Mouse (Mus musculus): Measurements from ENCODE around the gene Calm1.
"Not testable (repeated sequence)": the region's sequence is repeated elsewhere in the genome, so short reads cannot be mapped to it uniquely, and the experiment has no call there.

Gene Calm1

DNA sequence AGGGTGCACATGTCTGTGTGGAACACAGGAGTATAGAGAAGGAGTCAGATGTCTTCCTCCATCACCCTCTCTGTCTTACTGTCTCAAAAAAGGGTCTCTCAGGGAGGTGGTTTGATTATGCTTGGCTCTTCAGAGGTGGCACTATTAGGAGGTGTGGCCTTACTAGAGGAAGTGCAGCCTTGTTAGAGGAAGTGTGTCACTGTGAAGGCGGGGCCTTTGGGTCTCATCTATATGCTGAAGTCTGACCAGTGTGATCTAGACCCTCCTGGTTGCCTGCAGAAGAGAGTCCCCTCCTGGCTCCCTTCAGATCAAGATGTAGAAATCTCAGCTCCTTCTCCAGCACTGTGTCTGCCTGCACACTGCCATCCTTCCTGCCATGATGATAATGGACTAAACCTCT is 5.1 kb upstream of the Calm1 start:
- no peak for DNase-seq (ENCODE audit: low read depth, low spot score)

DNA sequence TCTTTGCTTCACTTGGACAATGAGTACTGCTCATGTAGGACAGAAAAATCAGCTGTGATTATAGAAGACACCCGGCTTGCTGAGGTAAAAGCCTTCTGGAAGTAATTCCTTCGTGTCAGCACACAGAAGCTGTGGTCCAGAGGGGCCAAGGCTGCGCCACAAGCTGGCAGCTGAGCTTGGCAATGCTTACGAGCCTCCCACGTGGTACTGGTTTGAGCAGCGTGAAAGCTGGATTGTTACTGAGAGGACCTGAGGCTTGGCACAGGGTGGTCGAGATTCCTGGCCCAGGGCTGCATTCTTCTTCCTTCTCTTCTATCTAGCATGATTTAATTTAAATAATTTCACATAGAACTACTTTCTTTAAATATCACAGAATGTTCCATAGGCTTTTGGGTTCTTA is 2.4 kb upstream of the Calm1 start:
- DNase-seq (ENCODE audit: low read depth, low spot score) = no peak

DNA sequence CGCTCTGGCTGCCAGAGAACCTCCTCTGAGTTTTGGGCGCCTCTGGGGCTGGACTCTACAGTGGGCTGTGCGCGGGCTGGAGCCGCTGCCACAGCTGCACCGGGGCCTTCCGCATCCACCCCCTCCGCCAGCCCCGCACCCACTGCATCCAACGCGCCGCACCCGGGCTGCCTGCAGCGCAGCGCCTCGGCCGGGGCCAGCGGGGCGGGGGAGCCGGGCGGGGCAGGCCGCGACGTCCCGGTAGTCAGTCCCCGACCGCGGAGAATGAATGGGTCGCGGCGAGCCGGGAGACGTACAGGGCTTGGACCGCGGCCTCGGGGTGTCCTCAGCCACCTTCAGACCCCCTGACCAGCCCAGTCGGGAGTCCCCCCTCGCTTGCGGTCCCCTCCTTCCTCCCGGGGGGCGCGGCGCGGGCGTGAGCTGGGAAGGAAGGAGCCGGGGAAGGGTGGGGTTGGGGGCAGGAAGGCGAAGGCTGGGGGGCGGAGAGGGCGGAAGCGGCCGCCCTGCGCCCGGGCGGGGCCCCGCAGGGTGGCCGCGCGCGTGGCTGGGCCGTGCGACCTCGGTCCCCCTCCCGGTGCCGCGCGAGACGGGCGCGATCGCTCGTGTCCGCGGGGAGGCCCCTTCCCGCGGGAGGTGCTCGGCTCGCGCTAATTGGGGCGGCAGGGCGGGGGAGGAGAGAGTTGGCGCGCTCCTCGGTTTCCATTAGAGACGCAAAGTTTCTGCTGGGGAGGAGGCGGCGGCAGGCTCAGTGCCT is 833 bp downstream of the Calm1 start:
- peak; percentile 45 for DNase-seq (ENCODE audit: low read depth, low spot score)

DNA sequence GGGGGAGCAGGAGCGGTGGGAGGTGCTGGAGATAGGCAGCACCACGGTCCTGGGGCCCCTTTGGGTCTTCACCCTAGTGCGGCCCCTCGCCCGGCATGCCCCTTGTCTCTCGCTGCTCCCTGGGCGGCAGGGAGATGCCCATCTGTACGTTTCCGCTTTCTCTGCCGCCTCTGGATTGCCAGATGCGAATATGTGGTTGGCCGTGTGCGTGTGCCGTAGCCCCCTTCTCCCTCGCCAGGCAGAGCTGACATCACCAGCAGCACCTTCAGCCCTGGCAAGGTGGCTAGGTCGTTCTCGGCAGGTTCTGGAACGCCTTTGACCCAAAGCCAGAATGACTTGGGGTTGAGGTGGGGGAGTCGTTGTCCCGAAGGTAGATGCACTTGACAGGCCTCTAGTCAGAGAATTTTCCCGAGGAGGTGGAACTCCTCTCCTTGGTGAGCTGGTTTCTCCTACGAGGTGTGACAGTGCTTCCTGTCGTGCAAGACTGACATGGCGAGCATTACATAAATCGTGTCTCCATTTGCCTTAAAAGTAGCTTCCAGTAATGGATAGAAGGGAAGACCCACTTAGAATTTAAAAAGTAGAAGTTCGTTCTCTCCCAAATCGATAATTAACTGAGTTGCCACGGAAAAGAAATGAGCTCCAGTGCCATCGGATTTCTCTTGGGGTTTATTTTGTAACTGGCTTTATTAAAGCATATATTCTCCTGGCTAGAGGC is 1.6 kb downstream of the Calm1 start:
- DNase-seq (ENCODE audit: low read depth, low spot score) = peak; percentile 45

DNA sequence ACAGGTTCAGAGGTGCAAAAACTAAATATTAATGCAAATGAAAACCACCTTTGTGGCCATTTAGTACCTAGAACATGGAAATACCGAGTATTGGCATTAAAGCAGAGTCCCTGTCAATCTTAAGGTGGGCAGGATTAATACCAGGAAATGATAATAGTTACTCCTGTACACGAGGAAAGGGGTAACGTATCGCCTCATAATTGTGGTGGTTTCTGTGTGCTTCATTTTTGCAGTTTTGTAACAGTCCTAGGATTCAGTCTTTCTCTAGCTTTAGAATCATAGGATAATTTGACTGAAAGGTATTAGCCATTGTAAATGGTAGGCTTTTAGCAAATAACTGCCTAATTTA is 2.1 kb downstream of the Calm1 start:
- DNase-seq (ENCODE audit: low read depth, low spot score) = no peak

DNA sequence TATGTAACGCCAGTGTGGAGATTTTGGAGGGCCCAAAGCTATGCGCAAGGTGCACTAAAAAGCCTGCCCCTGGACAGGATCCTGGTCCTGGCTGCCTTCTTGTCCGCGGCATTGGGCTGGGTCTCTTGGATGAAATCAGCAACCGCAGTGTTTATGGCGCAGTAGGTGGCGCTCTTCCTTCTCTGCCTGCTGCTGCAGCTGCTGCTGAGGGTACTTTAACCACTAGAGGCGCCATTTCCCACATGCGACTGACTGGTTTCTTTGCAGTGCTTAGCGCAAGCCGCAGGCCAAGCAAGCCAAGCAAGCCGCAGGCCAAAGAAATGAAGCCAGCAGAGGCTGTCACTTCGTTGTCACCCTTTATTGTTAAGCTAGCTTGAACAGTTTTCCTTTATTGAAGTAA is 2.6 kb downstream of the Calm1 start:
- peak; percentile 98 for DNase-seq (ENCODE audit: low read depth, low spot score)

DNA sequence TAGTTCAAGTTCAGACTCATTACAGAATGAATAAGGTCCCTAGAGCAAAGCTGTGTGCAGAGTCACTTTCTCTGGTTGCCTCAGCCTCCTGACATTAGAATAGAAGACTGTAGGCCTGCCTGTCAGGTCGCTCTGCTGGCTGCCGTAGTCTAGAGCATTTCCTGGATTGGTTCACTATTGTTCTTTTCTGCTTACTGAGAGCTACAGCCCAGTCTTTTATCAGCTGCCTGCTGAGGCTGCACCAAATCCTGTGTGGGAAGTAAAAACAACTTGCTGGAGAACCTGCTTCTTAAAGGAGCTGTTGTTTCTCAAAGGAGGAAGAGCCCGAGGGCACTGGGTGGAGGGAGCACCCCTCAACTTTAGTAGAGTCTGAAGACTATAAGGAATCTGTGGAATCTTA is 4.5 kb downstream of the Calm1 start:
- DNase-seq (ENCODE audit: low read depth, low spot score) = no peak

DNA sequence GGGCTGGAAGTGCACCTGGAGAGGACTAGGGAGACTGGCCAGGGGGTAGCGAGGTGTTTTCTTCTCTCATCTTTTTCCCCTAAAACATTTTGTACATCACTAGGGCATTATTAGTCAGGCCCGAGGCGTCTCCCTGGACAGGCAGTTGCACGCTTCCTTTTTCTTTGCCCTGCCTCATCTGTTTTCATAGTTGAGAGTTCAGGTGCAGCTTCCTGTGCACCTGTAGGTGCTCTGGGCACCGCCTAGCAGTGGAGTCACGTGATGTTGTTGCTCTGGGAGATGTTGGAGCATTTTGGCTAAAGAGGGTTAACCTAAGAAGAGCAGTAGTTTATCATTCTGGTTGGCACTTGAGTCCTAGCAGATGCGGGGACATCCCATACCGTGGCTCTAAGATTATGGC is 5.9 kb downstream of the Calm1 start:
- no peak for DNase-seq (ENCODE audit: low read depth, low spot score)

DNA sequence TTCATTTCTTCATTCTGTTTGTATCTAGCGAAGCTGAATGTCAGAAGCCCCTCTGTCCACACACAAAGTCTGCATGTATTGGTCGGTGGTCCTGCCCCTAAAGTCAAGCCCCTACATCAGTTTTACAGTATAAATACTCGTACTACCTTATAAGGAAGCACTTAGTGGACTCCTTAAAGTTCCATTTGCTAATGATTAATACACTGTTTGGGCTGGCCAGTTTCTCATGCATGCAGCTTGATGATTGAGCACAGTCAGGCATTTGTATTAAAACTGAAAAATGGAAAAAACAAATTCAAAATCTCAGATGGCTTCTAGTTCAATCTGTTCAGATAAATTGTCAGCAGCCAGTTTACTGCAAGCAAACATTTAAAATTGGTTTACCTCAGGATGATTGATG is 7.3 kb downstream of the Calm1 start:
- DNase-seq (ENCODE audit: low read depth, low spot score) = no peak

DNA sequence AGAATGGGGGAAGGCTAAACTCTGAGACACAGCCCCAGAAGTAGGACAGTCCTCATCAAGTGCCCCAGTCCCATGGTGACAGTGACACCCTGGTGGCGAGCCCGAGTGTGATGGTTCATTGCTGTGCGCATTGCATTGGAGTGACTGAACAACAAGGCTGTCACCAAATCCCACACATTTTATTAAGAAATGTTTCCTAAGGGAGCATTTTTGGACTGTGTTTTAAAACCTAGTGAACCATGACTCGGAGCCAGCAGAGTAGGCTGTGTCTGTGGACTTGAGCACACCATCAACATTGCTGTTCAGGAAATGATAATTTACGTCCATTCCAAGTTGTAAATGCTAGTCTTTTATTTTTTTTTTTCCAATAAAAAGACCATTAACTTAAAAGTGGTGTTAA is 7.7 kb downstream of the Calm1 start:
- DNase-seq (ENCODE audit: low read depth, low spot score) = no peak

DNA sequence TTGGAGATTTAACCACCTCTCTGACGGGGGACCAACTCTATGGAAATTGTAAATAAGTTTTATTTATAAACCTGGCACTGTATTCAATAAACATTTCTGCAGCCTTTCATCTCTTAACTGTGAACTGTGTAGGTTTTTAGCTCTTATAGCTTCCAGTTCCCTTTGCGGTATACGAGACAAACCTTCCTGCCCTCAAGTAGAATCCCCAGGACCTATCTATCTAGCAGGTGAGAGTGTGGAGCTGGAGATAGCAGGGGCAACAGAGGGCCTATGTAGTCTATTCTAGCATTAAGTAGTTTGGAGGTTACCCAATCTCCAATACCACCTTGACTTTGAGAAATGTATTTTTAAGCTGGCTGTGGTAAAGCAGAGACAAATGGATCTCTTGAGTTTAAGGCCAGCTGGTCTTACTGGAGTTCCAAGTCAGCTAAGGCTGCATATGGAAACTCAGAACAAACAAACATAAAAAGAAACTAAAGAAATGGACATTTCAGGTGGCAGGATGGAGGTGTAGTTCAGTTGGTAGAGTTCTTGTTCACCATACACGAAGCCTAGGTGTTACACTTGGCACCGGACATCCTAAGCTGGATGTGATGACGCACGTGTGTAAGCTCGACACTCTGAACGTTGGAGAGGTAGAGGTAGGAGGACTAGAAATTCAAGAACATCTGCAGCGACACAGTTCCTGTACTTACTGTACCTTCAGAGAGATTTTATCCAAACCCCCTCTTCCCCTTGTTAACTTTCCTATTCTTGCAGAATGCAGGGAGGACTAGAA is 10.7 kb downstream of the Calm1 start:
- no peak for DNase-seq (ENCODE audit: low read depth, low spot score)

DNA sequence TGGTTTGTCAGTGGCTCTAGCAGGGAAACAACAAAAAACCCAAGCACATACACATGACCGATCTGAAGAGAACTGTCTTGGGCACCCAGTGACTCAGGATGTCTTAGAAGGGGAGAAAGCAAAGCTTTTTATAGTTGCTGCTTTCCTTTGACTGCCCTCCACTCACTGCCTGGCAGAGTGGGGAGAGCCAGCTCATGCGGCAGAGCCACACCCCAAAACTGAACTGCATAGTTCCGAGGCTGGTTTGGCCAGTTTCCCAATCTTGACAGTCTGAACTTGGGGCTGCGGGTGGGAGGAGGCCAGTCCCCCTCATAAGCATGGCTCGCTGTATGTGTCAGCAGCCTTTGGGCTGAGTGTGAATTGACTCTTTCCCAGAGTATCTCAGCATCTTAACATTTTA is 11.7 kb downstream of the Calm1 start:
- peak; percentile 91 for DNase-seq (ENCODE audit: low read depth, low spot score)

DNA sequence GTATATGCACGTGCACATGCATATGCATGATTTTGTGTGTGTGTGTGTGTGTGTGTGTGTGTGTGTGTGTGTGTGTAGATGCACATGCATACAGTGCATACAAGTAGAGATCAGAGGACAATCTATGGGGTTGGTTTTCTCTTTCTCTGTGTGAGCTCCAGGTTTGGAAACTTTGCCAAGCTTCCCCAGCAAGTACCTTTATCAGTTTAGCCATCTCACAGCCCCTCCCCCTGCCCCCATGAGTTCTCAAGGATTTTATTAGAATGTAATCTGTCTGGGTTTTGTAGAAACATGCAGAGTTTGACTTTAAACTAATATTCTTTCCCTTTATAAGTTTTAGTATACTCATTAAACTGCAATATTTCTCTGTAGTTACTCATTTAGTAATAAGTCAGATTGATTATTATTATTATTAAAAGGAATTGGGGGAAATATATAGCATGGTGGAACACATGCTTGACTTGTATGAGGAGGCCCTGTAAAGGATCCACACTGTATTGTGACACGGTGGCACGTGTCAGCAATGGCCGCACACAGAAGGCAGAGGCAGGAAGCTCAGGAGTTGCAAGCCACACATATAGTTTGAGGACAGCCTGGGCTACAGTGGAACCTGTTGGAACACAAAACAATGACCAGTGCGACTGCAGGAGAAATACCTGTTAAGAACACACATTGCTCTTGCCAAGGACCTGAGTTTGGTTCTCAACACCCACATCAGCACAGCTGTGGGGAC is 12.4 kb downstream of the Calm1 start:
- no peak for DNase-seq (ENCODE audit: low read depth, low spot score)

DNA sequence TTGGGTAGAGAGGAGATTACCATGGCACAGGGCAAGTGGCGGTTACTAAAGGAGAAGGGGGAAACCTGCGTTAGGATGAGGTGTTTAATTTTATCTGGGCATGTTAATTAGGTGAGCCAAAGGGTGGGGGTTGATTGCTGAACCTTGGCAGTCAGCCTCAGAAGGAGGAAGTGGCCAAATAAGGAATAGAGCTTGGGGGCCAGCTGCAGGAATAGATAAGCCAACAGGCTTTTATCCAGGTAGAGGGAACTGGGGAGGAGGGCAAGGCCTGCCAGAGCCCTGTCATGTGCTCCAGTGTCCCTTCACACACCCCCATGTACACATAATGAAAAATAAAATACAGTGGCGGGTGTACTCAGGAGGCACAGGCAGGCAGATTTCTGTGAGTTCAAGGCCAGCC is 13.2 kb downstream of the Calm1 start:
- no peak for DNase-seq (ENCODE audit: low read depth, low spot score)

DNA sequence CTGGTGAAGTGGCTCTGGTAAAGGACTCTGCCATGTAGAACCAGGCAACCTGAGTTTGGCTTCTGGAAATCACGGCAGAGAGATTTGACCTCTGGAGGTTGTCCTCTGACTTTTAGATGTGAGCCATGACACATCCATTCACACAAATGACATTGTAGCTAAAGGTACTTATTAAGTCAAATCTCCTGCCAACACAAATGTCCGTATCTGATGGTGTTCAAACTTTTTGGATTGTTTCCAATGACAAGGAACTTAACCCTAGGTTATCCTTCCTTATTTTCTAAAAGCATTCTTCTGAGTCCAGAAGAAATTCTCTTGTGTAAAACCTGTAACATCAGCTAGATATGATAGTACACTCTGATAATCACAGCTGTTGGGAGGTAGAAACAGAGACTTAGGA is 13.9 kb downstream of the Calm1 start:
- DNase-seq (ENCODE audit: low read depth, low spot score) = no peak

DNA sequence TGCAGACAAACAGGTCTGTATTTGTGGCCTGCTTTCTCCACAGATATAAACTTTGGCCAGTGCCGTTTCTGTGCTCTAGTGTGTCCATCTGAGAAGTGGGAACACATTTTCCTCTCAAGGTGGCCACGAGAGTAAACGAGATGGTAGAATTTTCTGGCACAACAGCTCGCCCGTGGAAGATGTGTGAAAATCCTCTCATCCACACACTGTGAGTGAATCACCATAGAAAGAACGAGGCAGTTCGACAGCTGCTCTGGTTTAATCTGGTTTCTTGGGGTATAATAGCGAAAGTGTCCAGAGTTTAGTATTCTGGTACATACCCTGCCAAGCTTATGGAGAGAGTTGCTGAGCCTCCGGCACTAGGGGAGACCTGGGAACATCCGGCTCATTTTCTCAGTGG is 14.9 kb downstream of the Calm1 start:
- no peak for DNase-seq (ENCODE audit: low read depth, low spot score)

DNA sequence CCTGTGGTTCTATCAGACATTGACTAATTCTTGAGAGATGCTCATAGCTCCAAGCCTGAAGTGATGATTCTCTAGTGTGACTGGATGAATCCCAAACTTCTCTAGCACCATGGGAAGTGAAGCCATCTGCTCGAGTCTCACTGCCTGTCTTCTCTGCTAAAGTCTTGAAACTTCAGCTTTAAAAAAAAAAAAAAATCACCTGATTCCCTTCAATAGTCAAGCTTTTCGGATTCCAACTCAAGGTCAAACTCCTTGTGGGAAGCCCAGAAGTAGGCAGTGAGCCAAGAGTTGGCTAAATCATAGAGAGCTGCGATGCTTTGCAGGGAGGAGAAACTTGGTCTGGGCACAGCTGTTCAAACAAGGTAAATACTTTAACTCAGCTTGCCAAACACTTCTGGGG is 15.5 kb downstream of the Calm1 start:
- no peak for DNase-seq (ENCODE audit: low read depth, low spot score)

DNA sequence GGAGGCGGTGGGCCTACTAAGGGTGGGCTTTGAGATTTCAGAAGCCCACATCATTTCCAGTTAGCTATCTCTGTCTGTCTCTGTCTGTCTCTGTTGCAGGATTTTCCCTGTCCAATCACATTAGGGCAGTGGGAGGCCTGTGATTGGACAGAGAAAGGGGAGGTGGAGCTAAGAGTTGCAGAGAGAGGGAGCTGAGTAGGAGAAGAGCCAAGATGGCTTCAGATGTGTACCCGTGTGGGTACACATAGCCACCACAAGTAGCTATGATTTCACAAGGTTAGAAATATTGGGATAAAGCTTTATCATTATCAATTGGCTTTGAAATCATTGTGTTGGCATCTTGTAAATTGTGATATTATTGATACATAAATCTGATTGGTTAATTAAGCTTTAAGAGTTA is 17.9 kb downstream of the Calm1 start:
- DNase-seq (ENCODE audit: low read depth, low spot score) = not testable (repeated sequence)

DNA sequence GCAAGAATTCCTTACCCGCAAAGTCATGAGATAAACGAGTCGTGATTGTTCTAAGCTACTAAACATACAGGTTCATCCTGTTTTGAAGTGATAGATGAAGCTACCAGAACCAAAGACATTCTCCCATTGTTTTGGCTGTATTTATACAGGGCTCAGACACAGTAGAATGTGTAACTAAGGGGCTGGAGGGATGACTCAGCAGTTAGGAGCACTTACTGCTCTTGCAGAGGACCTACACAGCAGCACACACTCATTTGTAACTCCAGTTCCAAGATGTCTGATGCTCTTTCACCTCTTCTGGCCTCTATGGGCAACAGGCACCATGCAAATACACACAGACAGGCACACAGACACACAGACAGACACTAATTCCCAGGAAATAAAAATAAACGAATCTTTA is 20.8 kb downstream of the Calm1 start:
- peak; percentile 47 for DNase-seq (ENCODE audit: low read depth, low spot score)

DNA sequence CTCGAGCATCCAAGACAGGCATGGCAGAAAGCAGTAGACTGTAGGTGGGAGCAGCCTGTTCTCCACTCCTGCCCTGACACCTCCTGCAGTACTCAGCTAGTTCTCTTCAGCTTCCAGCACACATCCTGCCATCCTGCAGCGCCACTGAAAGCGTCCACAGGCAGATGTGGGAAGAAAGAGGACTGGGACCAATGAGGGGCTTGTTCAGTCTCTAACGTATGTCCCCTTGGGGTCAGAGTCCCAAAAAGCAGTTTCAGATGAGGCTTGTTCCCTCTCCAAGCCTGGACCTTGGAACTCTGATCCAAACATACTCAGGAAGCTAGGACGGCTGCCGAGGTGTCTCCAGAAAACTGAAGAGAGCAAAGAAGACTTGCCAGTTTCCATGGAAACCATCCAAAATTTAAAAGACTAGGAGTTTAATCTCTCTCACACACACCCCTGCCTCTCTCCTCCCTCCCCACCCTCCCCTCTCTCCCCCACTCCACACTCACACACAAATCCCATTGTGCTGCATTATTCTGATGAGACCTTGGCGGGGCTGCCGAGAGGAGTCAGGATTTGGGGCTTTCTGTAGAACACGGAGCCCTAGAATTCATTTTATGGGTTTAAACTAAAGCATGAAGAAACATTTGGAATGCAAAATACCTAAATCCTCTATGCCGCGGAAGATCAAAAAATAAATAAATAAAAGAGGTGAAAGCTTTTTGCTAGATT is 22.5 kb downstream of the Calm1 start:
- no peak for DNase-seq (ENCODE audit: low read depth, low spot score)

DNA sequence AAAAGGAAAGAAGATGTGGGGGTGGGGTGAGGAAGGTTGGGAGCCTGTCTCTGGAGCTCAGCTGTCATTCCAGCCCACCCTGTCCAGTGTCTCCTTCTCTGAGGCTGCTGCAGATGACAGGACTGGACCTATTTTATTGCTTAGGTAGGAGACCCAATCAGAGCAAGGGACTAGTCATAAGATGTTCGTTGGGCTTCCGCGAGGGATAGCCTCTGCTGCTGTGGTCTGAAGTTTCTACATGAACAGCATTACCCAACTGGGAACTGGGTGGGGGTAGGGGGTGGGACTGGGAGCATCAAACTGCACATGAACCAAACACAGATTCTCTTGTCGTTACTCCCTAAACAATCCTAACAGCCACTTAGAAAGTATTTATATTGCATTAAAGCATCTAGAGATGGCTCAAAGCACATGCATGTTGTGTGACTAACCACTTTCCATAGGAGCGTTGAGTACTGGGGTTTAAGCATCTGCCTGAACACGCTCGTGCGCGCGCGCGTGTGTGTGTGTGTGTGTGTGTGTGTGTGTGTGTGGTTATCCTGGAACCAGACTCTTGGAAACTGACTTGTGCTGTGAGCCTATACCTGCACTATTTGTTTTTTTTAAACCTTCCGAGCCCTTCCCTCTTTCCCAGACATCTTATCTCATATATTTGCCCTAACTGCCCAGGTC is 23.2 kb downstream of the Calm1 start:
- DNase-seq (ENCODE audit: low read depth, low spot score) = no peak
